Mouse (Mus musculus) small intestine, adult 2 months (tissue): Measurements from ENCODE around the gene Ppp1r14d. TPM values are rescaled to one million over a fixed set of nuclear protein-coding genes. Genes with fewer than 3 reads are reported as not detected.

Experiments
- H3K27ac ChIP-seq: fragments of 200-500 bp; 2 replicates; pipeline ENCODE4 v1.5.1; 2012; ENCODE audit warnings: low read depth, low read length, control low read depth, inconsistent platforms; ENCODE audit not compliant: insufficient read depth
- H3K27me3 ChIP-seq: fragments of 200-500 bp; 2 replicates; pipeline ENCODE4 v1.6.1; 2012; ENCODE audit warnings: mild to moderate bottlenecking, moderate library complexity, low read length, inconsistent platforms; ENCODE audit not compliant: control insufficient read depth, insufficient read depth
- H3K36me3 ChIP-seq: fragments of 200-500 bp; 2 replicates; pipeline ENCODE4 v1.6.1; 2012; ENCODE audit warnings: mild to moderate bottlenecking, low read length, control low read depth, inconsistent platforms; ENCODE audit not compliant: control insufficient read depth, insufficient read depth
- H3K4me1 ChIP-seq: fragments of 200-500 bp; 2 replicates; pipeline ENCODE4 v1.6.1; 2012; ENCODE audit warnings: low read length, inconsistent platforms, mixed read lengths; ENCODE audit not compliant: control insufficient read depth, insufficient read depth, insufficient read length
- H3K4me3 ChIP-seq: fragments of 200-500 bp; 2 replicates; pipeline ENCODE4 v1.5.1; 2012; ENCODE audit warnings: low read depth, mild to moderate bottlenecking, control low read depth, inconsistent platforms, low read length, moderate library complexity
- CTCF ChIP-seq: fragments of 200-500 bp; IDR thresholded peaks from 2 replicates; pipeline ENCODE4 v1.5.1; 2012; ENCODE audit warnings: low read depth, mild to moderate bottlenecking, control low read depth, inconsistent platforms, low read length, moderate library complexity, mixed read lengths; ENCODE audit not compliant: insufficient replicate concordance, insufficient read length; ENCODE audit errors: extremely low read depth
- POLR2A ChIP-seq: fragments of 200-500 bp; IDR thresholded peaks from 2 replicates; pipeline ENCODE4 v1.6.1; 2012; ENCODE audit warnings: low read depth, mild to moderate bottlenecking, control low read depth, inconsistent platforms, low read length, moderate library complexity
- WGBS: fragments of 180-500 bp; shearing (Covaris S2); methylation state at CpG from one replicate; pipeline ENCODE4 v1.1.7; 2018; 5-methylcytosine and 5-hydroxymethylcytosine counted together
- polyA plus RNA-seq: library from polyadenylated mRNA; depleted of rRNA; stranded (reverse); fragments of >200 nt; gene quantifications from 2 replicates; pipeline ENCODE4 v1.2.3, GENCODE M21; 2012; rRNA removed

The Ppp1r14d gene
- 124 and 296 TPM in 2 replicates for polyA plus RNA-seq

DNA sequence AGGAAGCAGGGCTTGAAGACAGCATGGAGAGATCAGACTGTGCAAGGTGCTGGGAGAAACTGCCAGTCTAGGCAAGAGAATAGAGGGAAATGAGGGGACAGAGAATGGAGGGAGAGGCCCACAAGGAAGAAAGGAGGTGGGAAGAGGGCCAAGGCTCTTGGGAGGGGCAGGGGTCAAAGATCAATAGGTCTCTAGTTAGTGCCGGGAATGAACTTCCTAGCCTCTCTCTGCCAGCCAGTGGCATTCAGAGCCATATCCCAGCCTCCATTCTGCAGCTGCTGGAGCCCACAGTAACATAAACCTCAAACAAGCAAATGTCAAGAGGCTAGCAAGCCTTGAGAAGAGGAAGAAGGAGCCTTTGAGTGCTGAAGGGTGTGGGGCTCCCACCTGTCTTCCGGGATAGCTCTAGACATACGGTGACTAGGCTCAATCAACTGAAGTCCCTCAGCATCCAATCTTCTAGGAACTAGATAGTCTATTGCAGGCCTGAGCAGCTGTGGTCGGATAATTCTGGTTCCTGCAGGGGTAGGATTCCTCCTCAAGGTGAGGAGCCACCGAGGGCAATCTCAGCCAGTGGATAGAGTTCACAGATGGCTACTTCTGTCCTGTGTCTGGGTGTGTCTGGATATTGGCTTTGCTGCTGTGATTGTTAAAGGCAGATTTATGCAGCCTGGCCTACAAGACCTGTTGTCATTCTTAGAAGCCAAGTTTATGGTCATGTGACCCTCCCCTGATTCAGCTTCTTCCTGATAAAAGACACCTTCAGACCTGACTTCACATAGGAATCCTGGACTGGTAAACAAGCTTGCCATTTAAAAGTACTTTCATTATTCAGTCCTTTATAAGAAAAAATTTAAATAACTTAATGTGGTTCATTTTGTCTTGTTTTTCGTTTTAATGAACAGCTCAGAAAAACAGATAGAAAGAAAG, at the start of gene Ppp1r14d:
TSS of gene Ppp1r14d (minus strand) at position 132 of the 930 bp plus-strand sequence.
- WGBS, result 24% methylated on average over 6 of the region's 6 CpGs
- H3K4me1 ChIP-seq, result peaks cover 14% of the 10 kb centered on the region
- peak within 1 kb of the TSS; percentile 76 for H3K4me3 ChIP-seq
- no peak for TF ChIP-seq CTCF
- no peak for TF ChIP-seq POLR2A
- no peaks in the 10 kb centered on the region for H3K27me3 ChIP-seq
- no peaks in the 10 kb centered on the region; the same call in 1 of the 2 replicates for H3K36me3 ChIP-seq
- H3K27ac ChIP-seq, result peak within 1 kb of the TSS; percentile 92

DNA sequence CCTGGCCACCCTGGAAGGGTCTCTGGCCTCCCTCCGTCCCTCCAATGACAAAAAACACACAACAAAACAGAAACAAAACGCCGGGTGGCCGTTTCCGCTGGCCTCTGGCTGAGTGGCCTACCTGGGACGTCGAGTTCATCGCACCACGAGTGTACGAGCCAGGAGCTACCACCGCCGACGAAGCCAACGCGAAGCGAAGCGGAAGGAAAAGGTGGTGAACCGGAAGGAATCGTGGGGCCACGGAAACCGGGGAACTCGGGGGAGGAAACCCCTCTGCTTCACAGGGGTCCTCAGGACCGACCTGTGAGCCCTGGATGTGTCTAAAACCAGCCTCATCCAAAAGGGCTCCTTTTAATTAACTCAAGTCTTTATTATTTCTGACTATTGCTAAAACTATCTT, 48.1 kb upstream of the Ppp1r14d start:
- no peaks in the 10 kb centered on the region for H3K4me1 ChIP-seq
- H3K27ac ChIP-seq, result no peak overlapping the region
- WGBS, result 93% methylated on average over 23 of the region's 23 CpGs

DNA sequence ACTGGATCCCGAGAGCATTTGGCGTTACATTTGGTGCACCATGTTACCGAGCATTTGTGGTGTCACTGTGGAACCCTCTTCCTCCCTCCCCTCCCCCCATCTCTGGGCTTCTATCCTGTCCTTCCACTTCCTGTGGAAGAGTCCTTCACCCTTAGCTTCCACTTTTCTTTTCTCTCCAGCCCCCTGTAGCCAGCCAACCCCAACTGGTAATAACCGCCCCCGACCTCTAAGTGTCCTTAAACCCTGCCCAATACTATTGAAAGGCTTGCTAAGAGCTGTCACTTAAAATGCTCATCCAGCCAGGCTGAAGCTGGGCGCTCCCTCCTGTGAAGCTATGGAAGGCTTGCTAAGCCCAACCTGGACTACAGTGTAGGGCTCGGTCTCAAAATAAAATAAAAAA, 47.2 kb upstream of the Ppp1r14d start:
- TF ChIP-seq POLR2A (no peak), CTCF (no peak)
- Histone ChIP-seq H3K4me3 (no peak overlapping the region), H3K4me1 (no peaks in the 10 kb centered on the region), H3K27ac (no peak overlapping the region), H3K27me3 (no peaks in the 10 kb centered on the region), H3K36me3 (no peaks in the 10 kb centered on the region)
- 85% methylated on average over 7 of the region's 7 CpGs for WGBS

More for the DNA sequence above, 48.1 kb upstream of the Ppp1r14d start:
- Histone ChIP-seq H3K27me3 (no peaks in the 10 kb centered on the region), H3K36me3 (no peaks in the 10 kb centered on the region), H3K4me3 (no peak overlapping the region)
- TF ChIP-seq POLR2A, result no peak
- TF ChIP-seq CTCF, result no peak

DNA sequence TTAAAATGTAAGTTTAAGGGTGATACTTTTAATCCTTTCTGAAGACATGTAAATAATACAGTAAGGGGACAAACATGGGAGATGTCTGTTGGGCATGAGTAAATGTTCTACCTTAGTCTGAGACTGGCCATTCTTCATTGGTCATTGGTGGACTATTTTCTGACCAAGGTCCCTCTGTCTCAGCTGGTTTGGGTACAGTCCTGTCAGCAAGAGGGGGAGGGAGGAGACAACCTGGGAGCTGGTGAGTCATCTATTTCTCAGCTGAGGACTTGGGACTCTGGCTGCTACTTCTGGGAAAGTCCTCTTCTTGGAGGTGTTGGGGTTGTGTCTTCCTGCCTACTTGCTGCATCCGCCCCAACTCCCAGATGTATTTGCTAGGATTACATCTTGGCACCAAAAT, 44.4 kb upstream of the Ppp1r14d start:
- Histone ChIP-seq H3K4me3 (no peak overlapping the region), H3K36me3 (no peaks in the 10 kb centered on the region), H3K4me1 (peaks cover 13% of the 10 kb centered on the region), H3K27ac (no peak overlapping the region), H3K27me3 (no peaks in the 10 kb centered on the region)
- WGBS, result 42% methylated on average over 1 of the region's 1 CpGs
- TF ChIP-seq CTCF (no peak), POLR2A (no peak)

DNA sequence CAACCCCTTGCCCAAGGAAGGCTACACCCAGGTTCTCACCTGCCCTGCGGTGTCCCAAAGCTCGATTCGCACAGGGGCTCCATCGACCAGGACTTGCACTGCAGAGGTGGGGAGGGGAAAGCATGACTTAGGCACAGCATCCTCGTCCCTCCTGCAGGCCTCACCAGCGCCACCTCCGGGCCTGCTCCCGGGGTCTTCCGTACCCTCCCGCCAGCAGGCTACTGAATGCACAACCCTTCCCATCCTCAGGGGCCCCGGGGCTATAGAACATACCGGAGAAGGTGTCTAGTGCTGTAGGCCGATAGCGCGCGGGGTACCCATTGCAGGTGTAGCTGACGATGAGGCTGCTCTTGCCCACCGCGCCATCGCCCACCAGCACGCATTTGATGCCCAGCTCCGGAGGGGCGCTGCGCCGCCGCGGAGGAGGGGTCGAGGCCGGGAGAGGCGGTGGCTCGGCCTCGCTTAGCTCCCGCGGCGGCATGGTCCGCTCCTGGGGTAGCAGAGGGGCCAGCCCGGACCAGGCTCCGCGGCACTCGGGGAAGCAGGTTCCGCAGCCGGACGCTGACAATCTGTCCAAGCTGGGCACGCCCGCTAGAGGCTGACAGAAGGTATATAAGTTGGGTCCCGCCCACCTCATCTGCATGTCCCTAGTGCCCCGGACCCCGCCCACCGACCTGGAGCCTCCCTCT, 41.1 kb upstream of the Ppp1r14d start, which contains the start of gene Rhov:
TSS of gene Rhov (minus strand) at position 630 of the 689 bp plus-strand sequence.
- H3K27ac ChIP-seq, result no peak within 1 kb of the TSS
- peaks cover 16% of the 10 kb centered on the region for H3K4me1 ChIP-seq
- no peaks in the 10 kb centered on the region for H3K27me3 ChIP-seq
- TF ChIP-seq CTCF, result no peak; the same call in 1 of the 2 replicates
- peak; percentile 60; the same call in 1 of the 2 replicates for TF ChIP-seq POLR2A
- WGBS, result 2% methylated on average over 49 of the region's 49 CpGs
- no peaks in the 10 kb centered on the region for H3K36me3 ChIP-seq
- peak within 1 kb of the TSS; percentile 79 for H3K4me3 ChIP-seq

DNA sequence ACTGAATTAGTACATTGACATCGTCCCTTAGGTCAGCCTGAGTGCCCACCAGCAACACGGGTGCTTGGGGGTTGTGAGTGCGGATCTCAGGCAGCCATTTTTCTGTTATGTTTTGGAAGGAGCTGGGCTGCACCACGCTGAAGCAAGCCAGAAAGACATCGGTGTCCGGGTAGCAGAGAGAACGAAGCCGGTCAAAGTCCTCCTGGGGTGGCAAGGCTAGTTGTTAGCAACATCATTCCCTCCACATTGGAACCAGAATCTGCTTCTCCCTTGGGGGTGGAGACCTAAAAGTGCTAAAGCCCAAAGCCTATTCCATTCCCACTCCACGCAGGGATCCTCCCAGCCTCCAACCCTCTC, 40.6 kb upstream of the Ppp1r14d start:
- Histone ChIP-seq H3K36me3 (no peaks in the 10 kb centered on the region), H3K4me3 (peak overlapping the region; percentile 79)

DNA sequence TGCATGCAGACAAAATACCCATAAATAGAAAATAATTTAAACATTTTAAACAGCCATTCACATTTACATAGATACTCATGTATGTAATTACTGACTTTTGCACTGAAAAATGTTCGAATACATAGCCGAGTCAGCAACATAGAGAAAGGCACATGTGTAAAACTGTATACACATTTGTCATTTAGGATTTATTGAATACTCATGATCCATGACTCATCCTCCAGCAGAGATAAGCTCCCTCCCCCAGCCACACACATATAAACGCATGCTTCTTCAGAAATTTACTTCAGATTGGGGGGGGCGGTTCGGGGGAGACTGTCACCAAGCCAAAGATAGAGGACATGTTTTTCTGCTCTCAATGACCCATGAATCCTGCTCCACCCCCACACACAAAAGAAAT, 34.1 kb upstream of the Ppp1r14d start:
- TF ChIP-seq POLR2A, result no peak
- no peak for TF ChIP-seq CTCF
- Histone ChIP-seq H3K4me3 (no peak overlapping the region), H3K36me3 (no peaks in the 10 kb centered on the region), H3K27me3 (no peaks in the 10 kb centered on the region), H3K4me1 (peaks cover 11% of the 10 kb centered on the region), H3K27ac (no peak overlapping the region)
- WGBS, result 51% methylated on average over 5 of the region's 5 CpGs

More for the DNA sequence above, 40.6 kb upstream of the Ppp1r14d start:
- Histone ChIP-seq H3K4me1 (peaks cover 16% of the 10 kb centered on the region), H3K27me3 (no peaks in the 10 kb centered on the region), H3K27ac (no peak overlapping the region)
- 42% methylated on average over 9 of the region's 9 CpGs for WGBS
- TF ChIP-seq CTCF, result 0 out of 2 replicates have a peak, but pooled peaks have one; percentile 8
- no peak for TF ChIP-seq POLR2A
